Mouse (Mus musculus) large intestine, adult 2 months (tissue): Measurements from ENCODE around the gene Isg20. TPM values are rescaled to one million over a fixed set of nuclear protein-coding genes. Genes with fewer than 3 reads are reported as not detected.

ENCODE experiments used
- DNase-seq: peaks from one replicate; pipeline ENCODE4 v3.0.0-alpha.2; 2012; ENCODE audit warnings: low read depth, low spot score
- WGBS: fragments of 180-500 bp; shearing (Covaris S2); methylation state at CpG from one replicate; pipeline ENCODE4 v1.1.7; 2018; 5-methylcytosine and 5-hydroxymethylcytosine counted together
- polyA plus RNA-seq: library from polyadenylated mRNA; depleted of rRNA; stranded (reverse); fragments of >200 nt; gene quantifications from 2 replicates; pipeline ENCODE4 v1.2.3, GENCODE M21; 2012

The Isg20 gene
- polyA plus RNA-seq, 1 experiment: 12.8 TPM

GRCm38 (mm10) chr7:78897567-78897966 is 15.7 kb upstream of the Isg20 start:
- whole genome bisulfite sequencing: 84% methylated on average over 3 of the region's 3 CpGs
- DNase-seq: no peak

- no peak for DNase-seq
- 59% methylated on average over 6 of the region's 6 CpGs for WGBS
Observed at GRCm38 (mm10) chr7:78903174-78903870, 9.9 kb upstream of the Isg20 start.

- whole genome bisulfite sequencing: 47% methylated on average over 2 of the region's 2 CpGs
- DNase-seq: no peak
Observed at GRCm38 (mm10) chr7:78904175-78904574, 9.0 kb upstream of the Isg20 start.

DNA sequence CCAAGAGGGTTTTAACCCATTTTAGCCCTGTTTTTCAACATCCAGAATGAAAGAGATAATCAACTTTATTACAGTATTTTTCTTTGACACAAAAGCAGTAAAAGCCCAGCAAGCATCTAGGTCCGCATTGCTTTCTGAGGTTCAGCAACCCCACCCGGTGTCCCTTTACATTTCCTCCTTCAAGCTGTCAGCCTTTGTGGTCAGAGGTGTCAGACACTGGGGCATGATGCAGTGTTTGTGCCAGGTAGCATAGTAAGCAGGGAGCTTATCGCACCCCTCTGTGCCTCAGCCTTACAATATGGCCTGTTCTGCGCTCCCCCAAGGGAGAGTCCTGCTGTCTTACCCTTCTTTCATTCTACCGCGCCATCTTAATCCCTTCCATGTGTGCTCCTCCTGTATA is 4.2 kb upstream of the Isg20 start:
- no peak for DNase-seq
- WGBS: 86% methylated on average over 6 of the region's 6 CpGs

GRCm38 (mm10) chr7:78910336-78911098 is 2.7 kb upstream of the Isg20 start:
- WGBS: 52% methylated on average over 6 of the region's 6 CpGs
- DNase-seq: no peak

DNA sequence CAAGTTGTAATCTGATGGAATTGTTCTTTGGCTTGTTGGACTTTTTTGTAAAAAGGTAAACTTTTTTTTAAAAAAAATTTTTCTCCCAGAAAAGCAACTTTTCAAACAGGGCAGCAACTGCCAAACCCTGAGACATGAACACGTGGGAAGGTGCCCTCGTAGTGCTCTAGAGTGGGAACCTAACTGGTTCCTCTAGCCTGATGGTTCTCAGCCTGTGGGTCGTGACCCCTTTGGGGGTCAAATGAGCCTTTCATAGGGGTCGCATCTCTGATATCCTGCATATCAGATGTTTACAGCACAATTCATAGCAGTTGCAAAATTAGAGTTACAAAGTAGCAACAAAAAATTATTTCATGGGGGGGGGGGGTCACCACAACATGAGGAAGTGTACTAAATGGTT is 2.0 kb upstream of the Isg20 start:
- no peak for DNase-seq
- 86% methylated on average over 4 of the region's 4 CpGs for WGBS

- WGBS: 39% methylated on average over 20 of the region's 20 CpGs
- DNase-seq: no peak
Observed at GRCm38 (mm10) chr7:78912253-78912973, 811 bp upstream of the Isg20 start.

DNA sequence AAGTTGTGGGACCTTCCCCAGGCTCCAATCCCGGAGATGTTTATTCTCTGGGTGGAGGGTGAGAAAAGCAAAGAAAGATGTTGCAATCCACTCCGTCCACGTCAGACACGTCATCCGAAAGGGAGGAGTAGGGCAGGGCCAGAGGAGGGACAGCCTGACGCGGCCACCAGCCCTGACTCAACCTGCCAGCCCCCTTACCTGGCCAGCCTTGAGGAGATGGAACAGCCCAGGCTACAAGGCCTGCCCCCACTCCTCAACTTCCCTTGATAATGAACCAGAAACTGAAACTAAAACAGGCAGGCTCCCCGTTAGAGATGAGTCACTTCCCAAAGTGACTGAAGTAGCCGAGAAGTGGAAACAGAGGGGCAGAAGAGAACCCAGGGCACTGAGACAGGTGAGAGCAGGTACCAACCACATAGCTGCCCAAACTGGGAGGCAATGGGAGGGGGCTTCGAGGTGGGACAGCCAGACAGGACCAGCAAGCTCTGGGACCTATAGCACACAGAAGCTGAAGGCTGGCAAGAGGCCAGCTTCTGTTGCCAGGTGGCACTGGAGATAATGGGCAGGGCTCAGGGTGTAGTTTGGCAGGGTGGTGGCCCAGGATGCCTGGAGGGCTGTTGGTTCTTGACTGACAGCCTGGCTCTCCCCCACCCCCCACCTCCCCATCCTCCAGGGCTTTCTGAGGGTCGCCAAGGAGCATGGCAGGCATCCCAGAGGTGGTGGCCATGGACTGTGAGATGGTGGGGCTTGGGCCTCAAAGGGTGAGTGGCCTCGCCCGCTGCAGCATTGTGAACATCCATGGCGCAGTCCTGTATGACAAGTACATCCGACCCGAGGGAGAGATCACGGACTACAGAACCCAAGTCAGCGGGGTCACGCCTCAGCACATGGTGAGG is 673 bp downstream of the Isg20 start:
- WGBS: 17% methylated on average over 19 of the region's 19 CpGs
- DNase-seq: peak; percentile 95

GRCm38 (mm10) chr7:78914545-78914845 is 1.3 kb downstream of the Isg20 start:
- no peak for DNase-seq
- WGBS: 45% methylated on average over 3 of the region's 3 CpGs

DNA sequence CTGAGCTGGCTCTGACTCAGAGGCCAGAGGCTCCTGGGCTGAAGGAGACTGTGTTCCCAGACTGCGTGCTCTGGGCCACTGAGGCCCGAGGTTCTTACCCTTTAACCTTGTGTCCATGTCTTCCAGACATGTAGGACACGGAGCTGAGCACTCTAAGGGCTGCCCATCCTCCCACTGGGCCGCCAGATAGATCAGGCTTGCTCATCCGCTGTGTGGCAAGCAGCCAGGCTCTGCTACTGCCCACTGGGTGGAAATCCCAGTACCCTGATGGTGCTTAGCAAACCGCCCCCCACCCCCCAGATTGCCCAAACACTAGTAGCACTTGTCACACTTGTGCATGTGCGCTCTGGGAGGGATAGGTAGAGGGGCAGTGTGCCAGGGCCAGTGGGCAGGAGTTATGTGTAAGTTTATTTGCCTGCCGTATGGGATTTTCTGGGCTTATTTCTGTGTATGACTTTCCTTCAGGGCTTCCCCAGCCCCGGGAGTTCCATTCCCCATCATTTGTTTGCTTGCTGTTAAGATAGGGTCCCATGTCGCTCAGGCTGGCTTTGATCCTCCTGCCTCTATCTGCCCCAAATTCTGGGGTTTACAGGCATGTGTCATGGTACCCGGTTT is 1.8 kb downstream of the Isg20 start:
- 82% methylated on average over 11 of the region's 11 CpGs for WGBS
- no peak for DNase-seq

GRCm38 (mm10) chr7:78918686-78919085 is 5.5 kb downstream of the Isg20 start:
- 17% methylated on average over 4 of the region's 4 CpGs for WGBS
- DNase-seq: no peak

GRCm38 (mm10) chr7:78922506-78922905 is 9.3 kb downstream of the Isg20 start:
- no peak for DNase-seq
- 24% methylated on average over 7 of the region's 7 CpGs for WGBS

- 13% methylated on average over 6 of the region's 6 CpGs for WGBS
- peak; percentile 70 for DNase-seq
Observed at GRCm38 (mm10) chr7:78924300-78924699, 11.1 kb downstream of the Isg20 start.

- WGBS: 68% methylated on average over 7 of the region's 7 CpGs
- DNase-seq: no peak
Observed at GRCm38 (mm10) chr7:78924796-78925195, 11.6 kb downstream of the Isg20 start.

- 83% methylated on average over 7 of the region's 7 CpGs for WGBS
- no peak for DNase-seq
Observed at GRCm38 (mm10) chr7:78925680-78926079, 12.5 kb downstream of the Isg20 start.

DNA sequence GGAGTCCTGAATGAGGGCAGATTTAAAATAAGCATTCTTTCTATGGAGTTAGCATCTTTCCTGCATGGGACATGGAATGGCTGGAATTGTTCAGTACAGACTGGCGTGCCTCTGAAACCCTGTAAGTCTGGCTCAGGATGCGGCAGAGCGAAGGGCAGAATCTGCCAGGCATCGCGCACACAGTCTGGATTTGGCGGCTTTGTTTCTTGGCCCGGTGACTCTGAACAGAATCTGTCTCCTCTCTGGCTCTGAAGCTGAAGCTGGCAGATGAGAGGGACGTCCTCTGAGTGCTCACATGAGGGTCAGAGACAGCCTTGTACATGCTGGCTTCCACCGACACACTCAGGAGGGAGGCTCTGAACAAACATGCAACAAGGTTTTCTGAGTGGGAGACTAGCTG is 12.9 kb downstream of the Isg20 start:
- no peak for DNase-seq
- WGBS: 79% methylated on average over 9 of the region's 9 CpGs

DNA sequence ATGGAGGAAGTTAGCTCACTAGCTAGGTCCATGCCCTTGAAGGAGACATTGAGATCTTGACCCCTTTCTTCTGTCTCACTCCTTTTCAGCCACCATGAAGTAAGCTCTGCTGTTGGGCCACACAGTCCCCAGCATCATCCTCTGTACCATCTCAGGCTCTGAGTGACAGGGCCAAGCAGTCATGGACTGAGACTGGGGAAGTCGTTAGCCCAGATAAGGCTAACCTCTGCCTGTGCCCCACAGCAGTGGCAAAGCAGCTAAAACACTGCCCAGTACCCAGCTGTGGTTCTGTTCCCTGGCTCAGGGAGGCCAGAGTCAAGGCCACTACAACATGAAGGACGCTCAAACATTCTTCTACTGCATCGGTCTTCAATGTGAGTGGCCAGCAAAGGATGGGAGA is 14.0 kb downstream of the Isg20 start:
- no peak for DNase-seq
- WGBS: 57% methylated on average over 3 of the region's 3 CpGs

DNA sequence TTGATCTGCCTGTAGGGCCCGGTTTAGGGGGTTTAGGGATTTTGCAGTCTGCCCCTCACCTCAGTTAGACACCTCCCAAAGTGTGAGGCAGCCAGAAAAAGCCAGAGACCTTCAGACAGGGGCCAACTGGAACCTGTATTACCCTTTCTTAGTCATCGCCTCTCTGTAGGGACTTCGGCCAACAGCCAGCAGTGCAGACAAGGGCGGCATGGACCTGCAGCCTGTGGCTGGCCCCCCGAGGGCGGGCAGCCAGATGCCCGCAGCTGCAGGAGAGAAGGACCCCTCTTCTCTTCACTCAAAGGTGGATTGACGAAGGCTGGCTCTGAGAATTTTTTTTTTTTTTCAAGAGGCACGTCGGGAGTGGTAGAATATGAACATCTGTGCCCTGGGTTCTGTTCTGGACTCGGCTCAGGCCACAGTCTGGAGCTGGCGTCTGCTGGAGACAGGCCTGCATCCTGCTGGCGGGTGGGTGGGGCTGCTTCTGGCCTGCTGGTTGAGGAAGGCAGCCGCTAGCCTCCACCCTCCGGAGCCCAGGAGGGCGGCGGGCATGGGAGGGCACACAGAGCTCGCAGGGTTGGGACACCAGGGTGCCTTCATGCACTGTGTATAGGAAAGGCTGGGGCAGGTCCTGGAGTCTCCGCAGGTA is 25.9 kb downstream of the Isg20 start:
- 55% methylated on average over 19 of the region's 19 CpGs for WGBS
- DNase-seq: no peak

DNA sequence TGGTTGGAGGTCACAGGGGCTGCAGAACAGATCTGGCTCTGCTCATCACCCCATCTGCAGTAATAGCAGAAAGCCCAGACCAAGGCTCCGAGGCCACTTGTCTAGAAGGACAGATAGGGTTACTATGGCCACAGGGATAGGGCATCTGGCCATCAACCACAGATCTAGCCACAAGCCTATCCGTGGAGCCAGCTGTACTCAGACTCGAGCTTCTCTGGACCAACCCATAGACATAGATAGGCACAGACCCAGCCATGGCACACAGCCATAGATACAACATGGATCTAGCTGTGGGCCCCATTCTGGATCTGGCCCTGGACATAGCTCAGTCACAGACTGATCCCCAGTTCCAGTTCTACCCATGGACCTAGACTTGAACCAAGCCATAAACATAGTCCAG is 27.7 kb downstream of the Isg20 start:
- 80% methylated on average over 3 of the region's 3 CpGs for WGBS
- DNase-seq: no peak
